Mouse (Mus musculus): ENCODE data around the gene Rnf225.
"Not testable (repeated sequence)": the region's sequence is repeated elsewhere in the genome, so short reads cannot be mapped to it uniquely, and the experiment has no call there.

Gene Rnf225

DNA sequence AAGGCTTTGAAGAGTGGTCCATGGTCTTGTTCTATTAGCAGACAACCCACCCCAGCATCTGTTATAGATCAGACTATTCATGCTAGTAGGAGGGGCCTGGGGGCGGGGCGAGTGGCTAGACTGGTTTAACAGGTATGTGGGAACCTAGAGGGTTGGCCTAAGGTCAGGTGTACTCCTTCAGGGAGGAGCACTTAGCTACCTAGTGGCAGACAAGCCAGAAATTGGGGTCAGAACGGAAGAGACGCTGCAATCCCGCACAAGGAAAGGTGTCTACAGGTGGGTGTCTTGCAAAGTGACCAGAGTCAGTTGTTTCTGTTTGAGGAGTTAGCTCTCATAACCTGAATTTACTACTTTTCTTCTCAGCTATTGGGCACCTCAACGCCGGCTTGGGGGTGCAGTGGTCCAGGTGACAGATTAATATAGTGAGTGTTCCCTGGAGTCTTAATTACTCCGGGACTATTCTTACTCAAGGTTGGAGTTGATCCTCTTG is at the start of gene Rnf225:
Rnf225 (plus strand) TSS at position 226 of the 490 bp plus-strand sequence.
- peak; percentile 84 for DNase-seq (ENCODE audit: low spot score)

DNA sequence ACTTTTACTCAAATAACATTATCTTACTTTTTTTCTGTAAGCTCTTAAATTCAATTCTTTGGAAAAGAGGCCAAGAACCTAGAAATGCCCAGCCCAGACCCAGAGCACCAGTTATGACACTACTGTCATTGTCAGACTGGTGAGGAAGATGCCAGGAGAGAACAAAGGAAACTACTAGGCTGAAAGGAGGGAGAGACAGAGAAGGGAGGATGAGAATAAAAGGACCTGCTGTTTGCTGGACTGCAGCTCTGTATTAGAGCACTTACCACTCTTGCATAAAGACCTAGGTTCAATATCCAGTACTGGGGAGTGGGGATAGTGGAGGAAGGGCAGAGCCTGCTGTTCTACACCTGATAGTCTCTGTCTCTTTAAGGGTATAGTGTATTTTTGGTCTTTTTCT is 47.2 kb upstream of the Rnf225 start:
- DNase-seq (ENCODE audit: low spot score) = no peak

DNA sequence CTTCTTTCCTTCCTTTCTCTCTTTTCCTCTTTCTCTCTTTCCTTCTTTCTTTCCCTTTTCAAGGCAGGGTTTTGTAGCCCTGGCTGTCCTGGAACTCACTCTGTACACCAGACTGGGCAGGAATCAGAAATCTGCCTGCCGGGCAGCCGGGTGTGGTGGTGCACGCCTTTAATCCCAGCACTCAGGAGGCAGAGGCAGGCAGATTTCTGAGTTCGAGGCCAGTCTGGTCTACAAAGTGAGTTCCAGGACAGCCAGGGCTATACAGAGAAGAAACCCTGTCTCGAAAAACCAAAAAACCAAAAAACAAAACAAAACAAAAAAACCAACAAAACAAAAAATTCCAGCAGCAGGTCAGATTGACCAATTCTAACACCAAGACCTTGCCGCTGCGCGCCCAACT is 46.7 kb upstream of the Rnf225 start:
- DNase-seq (ENCODE audit: low spot score) = not testable (repeated sequence)

DNA sequence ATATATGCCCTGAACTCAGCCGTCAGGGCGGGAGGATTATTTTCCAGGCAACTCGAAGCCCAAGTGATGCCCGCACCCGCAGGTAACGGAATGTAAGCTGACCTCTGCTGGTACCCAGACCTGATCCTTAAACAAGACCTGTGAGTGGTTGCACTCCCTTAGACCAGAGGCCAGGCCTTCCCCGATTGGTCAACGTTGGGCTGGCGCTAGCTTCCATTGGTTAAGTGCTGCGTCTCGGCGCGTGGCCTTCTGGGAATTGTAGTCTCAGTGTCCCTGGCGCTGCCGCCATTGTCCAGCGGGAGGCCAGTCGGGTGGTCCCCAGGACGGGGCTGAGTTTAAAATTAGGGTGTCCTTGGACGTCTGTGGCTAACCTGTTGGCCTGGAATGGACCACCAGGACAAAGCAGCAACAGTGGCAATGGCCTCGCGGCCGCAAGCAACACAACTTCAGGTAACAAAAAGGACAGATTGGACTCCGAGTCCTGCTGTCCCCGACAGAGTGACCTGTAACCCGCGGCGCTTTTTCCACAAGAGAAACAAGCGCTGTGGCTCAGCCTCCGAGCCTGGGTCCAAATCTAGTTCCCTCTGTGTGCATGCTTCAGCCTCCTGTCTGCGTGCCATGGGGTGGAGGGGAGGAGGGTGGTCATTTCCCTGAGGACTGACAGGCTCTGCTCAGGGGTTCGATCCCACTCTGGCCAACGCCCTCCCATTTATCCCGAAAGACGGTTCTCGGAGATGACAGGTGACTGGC is 46.1 kb upstream of the Rnf225 start, which contains the start of gene Zfp128:
Zfp128 (plus strand) TSS at position 267 of the 750 bp plus-strand sequence.
- peak; percentile 97 for DNase-seq (ENCODE audit: low spot score)

DNA sequence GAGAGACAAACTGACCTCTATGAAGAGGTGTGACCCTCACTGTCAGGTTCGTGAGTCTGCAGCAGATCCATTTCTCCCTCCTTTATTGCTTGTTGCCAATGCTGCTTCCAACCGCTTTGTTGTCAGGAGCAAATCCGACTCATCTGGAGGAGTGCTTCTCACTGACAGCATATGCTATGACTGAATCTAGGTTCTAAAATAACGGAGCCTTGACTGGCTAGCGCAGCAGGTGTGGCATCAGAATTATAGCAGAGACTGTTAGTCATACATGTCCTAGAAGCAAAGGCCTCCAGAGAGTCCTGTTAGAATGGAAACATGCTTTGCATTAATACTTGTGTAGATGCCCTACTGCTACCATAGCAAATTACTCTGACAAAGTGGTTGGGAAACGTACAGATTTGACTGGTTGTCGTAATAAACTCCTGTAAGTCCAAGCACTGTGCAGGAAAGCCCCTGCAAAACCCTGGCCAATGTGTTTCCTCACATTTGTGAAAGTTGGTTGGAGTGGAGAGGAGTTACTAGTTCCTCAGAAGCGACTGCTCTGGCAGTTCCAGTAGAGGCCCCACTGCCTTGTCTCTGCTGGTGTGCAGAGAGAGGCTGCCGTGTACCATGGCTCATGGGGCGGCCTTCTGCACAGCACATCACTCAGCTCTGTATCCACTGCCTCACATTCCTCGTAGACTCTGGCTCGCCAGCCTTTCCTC is 40.5 kb upstream of the Rnf225 start:
- no peak for DNase-seq (ENCODE audit: low spot score)

DNA sequence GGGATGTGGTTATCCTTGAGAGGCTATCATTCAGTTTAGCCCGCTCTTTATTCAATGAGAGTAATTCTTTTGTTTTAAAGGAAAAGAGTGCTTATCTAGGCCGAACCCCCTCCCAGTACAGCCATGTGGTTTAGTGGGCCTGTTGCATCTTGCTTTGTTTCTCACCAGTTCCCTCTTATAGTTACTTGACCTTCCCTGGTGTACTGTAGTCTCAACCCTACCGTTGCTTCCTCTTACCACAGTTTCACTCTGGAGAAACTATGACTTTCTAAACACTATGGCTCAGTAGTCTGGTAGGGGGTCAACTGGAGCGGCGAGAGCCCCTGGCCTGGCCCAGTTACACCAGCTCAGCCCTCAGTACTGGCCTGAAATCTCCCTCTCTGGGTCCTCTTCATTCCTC is 39.6 kb upstream of the Rnf225 start:
- DNase-seq (ENCODE audit: low spot score) = no peak

DNA sequence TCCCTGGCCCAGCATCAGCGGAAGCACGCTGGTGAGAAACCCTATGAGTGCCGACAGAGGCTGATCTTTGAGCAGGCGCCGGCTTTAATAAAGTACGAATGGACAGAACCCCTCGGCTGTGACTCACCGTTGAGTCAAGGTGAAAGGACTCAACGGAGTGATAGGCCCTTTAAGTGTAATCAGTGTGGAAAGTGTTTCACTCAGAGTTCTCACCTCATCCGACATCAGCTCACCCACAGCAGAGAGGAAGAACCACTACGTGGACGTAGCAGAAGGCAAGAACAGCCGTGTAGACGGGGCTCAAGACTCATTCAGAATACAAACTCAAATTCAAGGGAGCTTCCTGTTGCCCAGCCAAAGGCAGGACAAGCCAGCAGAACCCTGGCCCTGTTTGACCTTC is 36.3 kb upstream of the Rnf225 start:
- no peak for DNase-seq (ENCODE audit: low spot score)

DNA sequence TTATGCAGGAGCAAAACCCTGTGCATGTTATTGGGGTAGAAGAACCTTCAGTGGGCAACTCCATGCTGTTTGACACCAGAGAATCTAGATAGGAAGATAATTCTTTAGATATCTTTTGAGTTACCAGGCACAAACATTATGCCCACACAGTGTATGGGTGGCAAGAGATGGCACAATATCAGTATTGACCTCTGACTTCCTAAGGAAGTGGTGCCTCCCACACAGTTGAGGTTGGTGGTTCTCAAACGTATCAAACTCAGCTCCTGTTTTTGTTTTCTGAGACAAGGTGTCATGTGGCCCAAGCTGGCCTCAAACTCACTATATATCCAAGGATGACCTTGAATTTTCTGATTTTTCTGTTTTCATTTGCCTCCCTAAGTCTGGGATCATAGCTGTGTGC is 35.9 kb upstream of the Rnf225 start:
- peak; percentile 7 for DNase-seq (ENCODE audit: low spot score)

DNA sequence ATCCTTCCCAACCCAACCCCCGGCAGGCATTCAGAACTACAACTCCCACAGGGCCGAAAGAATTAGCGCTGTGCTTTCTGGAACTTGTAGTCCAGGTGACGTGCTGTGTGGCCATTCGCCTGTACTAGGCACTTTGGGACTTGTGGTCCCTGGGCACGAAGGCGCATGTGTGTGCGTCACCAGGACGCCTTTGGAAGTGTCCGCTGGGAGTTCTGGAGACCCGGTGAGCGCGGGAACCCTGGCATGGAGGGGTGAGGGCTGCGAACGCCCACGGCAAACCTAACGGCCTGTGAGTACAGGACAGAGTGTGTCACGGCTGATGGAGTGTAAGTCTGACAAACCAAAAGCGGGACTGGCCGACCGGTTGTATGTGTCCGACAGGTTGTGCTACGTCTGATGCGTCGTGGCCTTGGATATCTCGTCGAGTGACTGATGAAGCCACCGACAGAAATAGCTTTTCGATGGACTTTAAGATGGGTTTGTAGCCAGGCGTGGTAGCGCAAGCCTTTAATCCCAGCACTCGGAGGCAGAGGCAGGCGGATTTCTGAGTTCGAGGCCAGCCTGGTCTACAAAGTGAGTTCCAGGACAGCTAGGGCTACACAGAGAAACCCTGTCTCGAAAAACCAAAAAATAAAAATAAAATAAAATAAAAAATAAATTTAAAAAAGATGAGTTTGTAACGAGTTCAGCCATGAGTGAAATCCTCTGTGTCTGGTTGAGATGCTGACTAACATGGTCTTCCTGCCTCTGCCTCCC is 29.4 kb upstream of the Rnf225 start, which contains the start of gene Zscan22:
Zscan22 (plus strand) TSS at position 161 of the 756 bp plus-strand sequence.
- peak; percentile 96 for DNase-seq (ENCODE audit: low spot score)

DNA sequence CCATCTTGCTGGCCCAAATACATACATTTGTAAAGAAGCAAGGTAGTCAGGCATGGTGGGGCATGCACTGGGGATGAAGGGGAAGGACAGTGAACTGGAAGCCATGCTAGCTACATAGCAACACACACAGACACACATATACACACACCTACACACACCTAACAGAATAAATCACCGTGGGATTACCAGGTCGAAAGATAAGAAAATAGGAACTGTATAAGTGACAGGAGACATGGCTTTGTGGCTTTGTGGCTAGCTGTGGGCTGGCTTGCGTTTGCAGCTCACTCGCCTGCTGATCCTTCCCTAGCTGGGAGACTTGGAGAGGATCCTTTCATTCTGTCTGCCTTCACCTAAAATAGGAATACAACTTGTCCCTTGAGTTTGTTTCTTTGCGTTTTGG is 25.7 kb upstream of the Rnf225 start:
- no peak for DNase-seq (ENCODE audit: low spot score)

DNA sequence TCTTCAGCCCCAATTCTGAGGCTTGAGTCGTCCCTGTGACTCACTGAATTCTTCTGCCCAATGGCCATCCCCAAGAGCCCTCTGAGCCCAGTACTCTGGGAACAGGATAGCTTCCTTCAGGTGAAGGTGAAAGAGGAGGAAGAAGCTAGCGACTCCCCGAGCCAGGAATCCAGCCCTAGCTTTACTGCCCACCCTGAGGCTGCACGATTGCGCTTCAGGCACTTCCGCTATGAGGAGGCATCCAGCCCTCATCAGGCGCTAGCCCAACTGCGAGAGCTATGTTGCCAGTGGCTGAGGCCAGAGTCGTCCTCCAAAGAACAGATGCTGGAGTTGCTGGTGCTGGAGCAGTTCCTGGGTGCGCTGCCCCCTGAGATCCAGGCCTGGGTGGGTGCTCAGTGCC is 23.6 kb upstream of the Rnf225 start:
- no peak for DNase-seq (ENCODE audit: low spot score)

DNA sequence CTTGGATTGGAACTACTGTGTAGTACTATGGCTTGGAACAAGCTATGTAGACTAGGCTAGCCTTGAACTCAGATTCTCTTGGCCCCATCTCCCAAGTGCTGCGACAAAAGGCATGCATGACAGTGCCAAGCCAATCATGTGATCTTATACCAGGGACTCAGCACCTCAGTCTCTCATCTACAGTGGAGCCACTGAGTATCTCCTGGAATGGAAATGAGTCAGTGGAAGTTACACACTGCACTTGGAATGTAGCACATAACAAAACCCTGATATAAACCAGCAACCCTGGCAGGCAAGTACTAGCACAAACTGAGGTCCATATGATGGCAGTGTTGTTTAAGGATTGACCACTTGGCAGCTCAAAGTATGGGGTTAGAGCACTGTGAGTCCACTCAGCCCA is 22.1 kb upstream of the Rnf225 start:
- no peak for DNase-seq (ENCODE audit: low spot score)

DNA sequence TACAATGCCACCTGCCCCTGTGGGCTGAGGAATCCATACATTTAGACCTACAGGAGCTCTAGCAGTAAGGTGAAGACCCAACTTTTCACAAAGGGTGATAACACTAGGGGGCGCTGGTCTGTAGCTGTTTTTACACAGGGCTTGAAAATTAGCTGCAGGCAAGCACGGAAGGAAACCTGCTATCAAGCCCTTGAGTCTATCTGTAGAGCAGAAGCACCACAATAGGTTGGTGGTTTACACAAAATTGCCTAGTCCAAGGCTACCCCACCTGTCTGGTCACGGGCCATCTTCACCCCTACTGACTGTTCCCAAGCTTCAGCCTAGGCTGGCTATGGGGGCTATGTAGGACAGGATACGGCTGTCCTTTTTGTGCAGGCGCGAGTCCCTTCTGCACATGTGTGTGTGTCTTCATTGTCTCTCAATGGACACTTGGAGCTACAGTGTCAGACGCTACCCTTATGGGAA is 17.7 kb upstream of the Rnf225 start:
- peak; percentile 89 for DNase-seq (ENCODE audit: low spot score)

DNA sequence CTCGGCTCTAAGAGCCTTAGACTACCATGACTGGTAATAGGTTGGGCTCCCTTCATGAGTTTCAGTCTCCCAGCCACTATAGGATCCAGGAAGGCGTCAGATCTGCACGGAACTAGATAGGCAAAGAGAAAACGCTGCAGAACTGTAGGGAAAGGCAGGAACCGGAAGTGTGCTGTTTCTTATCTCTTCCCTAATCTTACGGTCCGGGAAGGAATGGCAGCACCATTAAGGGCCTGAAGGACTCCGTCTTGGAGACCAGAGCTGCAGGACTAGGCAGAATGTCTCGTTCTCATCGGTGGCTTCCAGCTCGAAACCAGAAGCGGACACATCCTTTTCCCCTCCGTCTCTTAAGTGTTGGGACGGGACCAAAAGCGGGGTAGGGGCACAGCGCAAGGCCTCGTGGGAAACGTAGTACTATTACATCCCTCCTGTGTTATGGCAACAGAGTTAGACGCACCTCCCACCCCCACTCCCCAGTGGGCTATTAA is 17.0 kb upstream of the Rnf225 start:
- DNase-seq (ENCODE audit: low spot score) = peak; percentile 43

DNA sequence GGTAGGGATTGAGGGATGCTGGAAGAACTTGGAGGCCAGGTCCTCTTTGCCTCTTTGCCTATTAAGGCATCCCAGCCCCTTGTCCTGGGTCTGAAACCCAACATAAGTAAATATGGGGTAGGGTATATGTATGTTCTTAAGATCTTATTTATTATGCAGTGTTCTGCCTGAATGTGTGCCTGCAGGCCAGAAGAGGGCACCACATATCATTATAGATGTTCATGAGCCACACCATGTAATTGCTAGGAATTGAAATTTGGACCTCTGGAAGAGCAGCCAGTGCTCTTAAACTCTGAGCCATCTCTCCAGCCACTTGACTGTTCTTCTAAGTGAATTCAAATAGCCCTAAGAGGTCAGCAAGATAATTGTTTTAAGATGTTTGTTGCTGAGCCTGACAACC is 13.7 kb upstream of the Rnf225 start:
- peak; percentile 8 for DNase-seq (ENCODE audit: low spot score)

DNA sequence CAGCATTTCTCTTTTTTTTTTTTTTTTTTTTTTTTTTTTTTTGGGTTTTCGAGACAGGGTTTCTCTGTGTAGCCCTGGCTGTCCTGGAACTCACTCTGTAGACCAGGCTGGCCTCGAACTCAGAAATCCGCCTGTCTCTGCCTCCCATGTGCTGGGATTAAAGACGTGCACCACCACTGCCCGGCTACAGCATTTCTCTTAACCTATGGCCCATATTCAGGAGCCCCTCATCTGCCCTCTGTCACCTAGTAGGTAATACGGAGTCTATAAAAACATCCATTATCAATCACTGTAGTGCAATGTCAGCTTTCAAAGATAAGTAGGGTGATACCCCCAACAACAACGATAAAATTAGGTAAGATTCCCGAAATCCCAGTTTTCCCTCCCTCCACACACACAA is 6.7 kb upstream of the Rnf225 start:
- not testable (repeated sequence) for DNase-seq (ENCODE audit: low spot score)

DNA sequence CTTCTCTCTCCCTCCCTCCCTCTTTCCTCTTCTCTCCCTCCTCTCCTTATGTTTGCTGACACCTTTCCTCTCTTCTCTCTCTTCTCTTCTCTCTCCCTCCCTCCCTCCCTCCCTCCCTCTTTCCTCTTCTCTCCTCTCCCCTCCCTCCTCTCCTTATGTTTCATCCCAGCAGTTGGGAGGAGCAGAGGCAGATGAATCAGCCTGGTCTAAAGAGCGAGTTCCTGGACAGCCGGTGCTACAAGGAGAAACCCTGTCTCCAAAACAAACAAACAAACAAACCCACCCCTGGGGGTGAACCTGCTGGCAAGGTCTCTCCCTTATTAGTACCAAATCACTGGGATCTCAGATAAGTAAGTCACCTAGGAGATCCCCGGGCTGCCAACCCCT is 5.9 kb upstream of the Rnf225 start:
- no peak for DNase-seq (ENCODE audit: low spot score)

DNA sequence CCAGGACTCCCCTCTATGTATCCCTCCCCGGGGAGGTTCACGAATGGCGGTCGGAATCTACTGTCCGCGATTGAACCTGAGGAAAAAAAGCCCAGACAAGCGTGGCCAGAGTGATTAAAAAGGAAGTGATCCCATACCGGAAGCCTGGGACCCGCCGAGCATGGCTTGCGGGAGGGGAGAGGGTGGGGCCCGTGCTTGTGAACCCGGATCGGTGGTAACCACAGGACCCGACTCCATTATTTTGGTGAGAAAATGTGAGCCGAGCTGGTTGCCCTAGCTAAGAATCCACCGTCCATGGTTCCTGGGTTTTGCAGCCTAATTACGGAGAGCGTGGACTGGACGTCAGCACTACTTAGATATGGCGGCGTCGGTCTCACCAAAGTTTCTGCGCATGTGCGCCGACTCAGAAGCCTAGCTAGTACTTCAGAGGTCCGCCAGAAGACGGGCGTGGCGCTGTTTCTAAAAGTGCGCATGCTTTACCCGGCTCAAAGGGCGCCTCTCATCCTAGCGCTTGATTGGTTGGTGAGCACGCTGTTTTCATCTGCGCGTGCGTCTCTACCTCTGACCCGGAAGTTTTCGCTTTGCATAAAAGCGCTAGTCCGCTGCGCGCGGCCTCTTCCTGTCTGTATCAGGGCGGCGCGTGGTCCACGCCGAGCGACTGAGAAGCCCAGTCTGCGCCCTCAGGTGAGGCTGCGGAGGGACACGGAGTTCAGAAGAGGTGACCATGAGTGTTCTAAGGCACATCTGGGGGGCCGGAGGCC is 5.3 kb upstream of the Rnf225 start, which contains the start of gene Rps5:
Rps5 (plus strand) TSS at position 586 of the 761 bp plus-strand sequence.
- peak; percentile 100 for DNase-seq (ENCODE audit: low spot score)

DNA sequence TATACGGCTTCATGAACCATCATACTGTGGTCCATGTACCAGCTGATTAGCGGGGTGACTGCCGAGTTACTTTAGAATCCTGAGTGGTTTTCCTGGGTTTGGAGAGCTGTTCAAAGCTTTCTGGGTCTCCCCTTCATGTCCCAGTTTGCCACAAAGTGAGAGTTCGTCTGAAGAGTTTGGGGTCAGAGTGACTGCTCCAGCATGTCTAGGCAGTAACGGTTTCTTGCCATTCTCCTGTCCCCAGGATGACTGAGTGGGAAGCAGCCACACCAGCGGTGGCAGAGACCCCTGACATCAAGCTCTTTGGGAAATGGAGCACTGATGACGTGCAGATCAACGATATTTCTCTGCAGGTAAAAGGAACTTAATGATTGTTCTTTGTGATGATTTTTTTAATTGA is 4.5 kb upstream of the Rnf225 start:
- DNase-seq (ENCODE audit: low spot score) = no peak

DNA sequence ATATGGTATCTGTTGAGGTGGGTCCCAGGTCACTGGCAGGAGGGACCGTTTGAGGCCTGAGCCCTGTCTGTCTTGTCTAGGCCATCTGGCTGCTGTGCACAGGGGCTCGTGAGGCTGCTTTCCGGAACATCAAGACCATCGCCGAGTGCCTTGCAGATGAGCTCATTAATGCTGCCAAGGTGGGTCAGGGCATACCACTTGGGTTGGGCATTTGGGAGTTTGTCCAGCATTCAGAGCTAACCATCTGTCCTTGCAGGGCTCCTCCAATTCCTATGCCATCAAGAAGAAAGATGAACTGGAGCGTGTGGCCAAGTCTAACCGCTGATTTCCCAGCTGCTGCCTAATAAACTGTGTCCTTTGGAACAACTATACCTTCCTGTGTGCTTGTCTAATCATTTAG is 900 bp upstream of the Rnf225 start:
- no peak for DNase-seq (ENCODE audit: low spot score)

Measured in lung, postnatal 25 days (tissue).